Mouse (Mus musculus) T-cell, adult 2 months (primary cell): ENCODE measurements around the gene Car4.

Source experiments
- DNase-seq: peaks from one replicate; pipeline ENCODE4 v3.0.0; 2022; ENCODE audit warnings: low spot score

Car4 gene

GRCm38 (mm10) chr11:84957591-84958270 lies at the start of gene Car4:
TSS of gene Car4 (plus strand) at chr11:84957786.
- no peak for DNase-seq

- no peak for DNase-seq
These were observed 49.1 kb upstream of the Car4 start for GRCm38 (mm10) chr11:84908480-84908879.

- DNase-seq: no peak
These were observed 47.2 kb upstream of the Car4 start for GRCm38 (mm10) chr11:84910411-84910810.

GRCm38 (mm10) chr11:84914673-84915072 lies 42.9 kb upstream of the Car4 start:
- DNase-seq: no peak

- DNase-seq: peak; percentile 88
These were observed 41.4 kb upstream of the Car4 start, which contains the start of gene Znhit3 for GRCm38 (mm10) chr11:84916053-84916702. TSS of gene Znhit3 (minus strand) at chr11:84916366.

GRCm38 (mm10) chr11:84916703-84917300 lies 40.8 kb upstream of the Car4 start:
- DNase-seq: no peak

GRCm38 (mm10) chr11:84918425-84918824 lies 39.2 kb upstream of the Car4 start:
- DNase-seq: peak; percentile 78

- peak; percentile 59 for DNase-seq
These were observed 38.3 kb upstream of the Car4 start for GRCm38 (mm10) chr11:84919276-84919675.

GRCm38 (mm10) chr11:84919951-84920350 lies 37.6 kb upstream of the Car4 start:
- DNase-seq: no peak

GRCm38 (mm10) chr11:84920981-84921380 lies 36.6 kb upstream of the Car4 start:
- no peak for DNase-seq

- no peak for DNase-seq
These were observed 25.3 kb upstream of the Car4 start for GRCm38 (mm10) chr11:84932261-84932660.

GRCm38 (mm10) chr11:84939508-84940053 lies 18.0 kb upstream of the Car4 start:
- no peak for DNase-seq

GRCm38 (mm10) chr11:84940140-84940539 lies 17.4 kb upstream of the Car4 start:
- DNase-seq: no peak

GRCm38 (mm10) chr11:84943948-84944347 lies 13.6 kb upstream of the Car4 start:
- no peak for DNase-seq

GRCm38 (mm10) chr11:84944639-84945435 lies 12.7 kb upstream of the Car4 start:
- no peak for DNase-seq

- DNase-seq: no peak
These were observed 11.7 kb upstream of the Car4 start for GRCm38 (mm10) chr11:84945841-84946240.

- DNase-seq: no peak
These were observed 10.4 kb upstream of the Car4 start for GRCm38 (mm10) chr11:84947206-84947605.

GRCm38 (mm10) chr11:84948114-84948513 lies 9.5 kb upstream of the Car4 start:
- DNase-seq: no peak

- no peak for DNase-seq
These were observed 9.1 kb upstream of the Car4 start for GRCm38 (mm10) chr11:84948526-84948925.

- DNase-seq: no peak
These were observed 5.0 kb upstream of the Car4 start for GRCm38 (mm10) chr11:84952611-84953010.

GRCm38 (mm10) chr11:84956400-84956799 lies 1.2 kb upstream of the Car4 start:
- no peak for DNase-seq

GRCm38 (mm10) chr11:84957171-84957570 lies 415 bp upstream of the Car4 start:
- DNase-seq: no peak
